Mouse (Mus musculus) heart, embryonic 11.5 days (tissue): ENCODE data around the gene Iqcn. TPM values are rescaled to one million over a fixed set of nuclear protein-coding genes. Genes with fewer than 3 reads are reported as not detected.

Experiments
- ATAC-seq: fragments of 200-750 bp; cut with Nextera tagmentation; replicated peaks from 2 replicates; pipeline ENCODE4 v1.8.0; 2017; ENCODE audit warnings: moderate library complexity; ENCODE audit not compliant: insufficient number of reproducible peaks, low FRiP score, low TSS enrichment
- H3K27ac ChIP-seq: fragments of 300-500 bp; sonication (generic); 2 replicates; pipeline ENCODE4 v1.5.1; 2014; ENCODE audit warnings: mild to moderate bottlenecking, low read depth, low read length
- H3K27me3 ChIP-seq: fragments of 300-500 bp; sonication (generic); 2 replicates; pipeline ENCODE4 v1.6.1; 2014; ENCODE audit warnings: mild to moderate bottlenecking, low read length, mixed read lengths; ENCODE audit not compliant: control insufficient read depth, insufficient read depth
- H3K36me3 ChIP-seq: fragments of 300-500 bp; sonication (generic); 2 replicates; pipeline ENCODE4 v1.6.1; 2014; ENCODE audit warnings: mild to moderate bottlenecking, low read length, moderate library complexity, mixed read lengths; ENCODE audit not compliant: control insufficient read depth, insufficient read depth
- H3K4me1 ChIP-seq: fragments of 300-500 bp; sonication (generic); 2 replicates; pipeline ENCODE4 v1.6.1; 2014; ENCODE audit warnings: low read length; ENCODE audit not compliant: control insufficient read depth, insufficient read depth
- H3K4me2 ChIP-seq: fragments of 300-500 bp; sonication (generic); 2 replicates; pipeline ENCODE4 v1.6.1; 2014; ENCODE audit warnings: mild to moderate bottlenecking, moderate library complexity
- H3K4me3 ChIP-seq: fragments of 300-500 bp; sonication (generic); 2 replicates; pipeline ENCODE4 v1.5.1; 2014; ENCODE audit warnings: low read depth, low read length
- H3K9ac ChIP-seq: fragments of 300-500 bp; sonication (generic); 2 replicates; pipeline ENCODE4 v1.6.1; 2014; ENCODE audit warnings: mild to moderate bottlenecking, low read depth, low read length, moderate library complexity
- H3K9me3 ChIP-seq: fragments of 300-500 bp; sonication (generic); replicated peaks from 2 replicates; pipeline ENCODE4 v1.6.1; 2016; ENCODE audit warnings: low read length; ENCODE audit not compliant: control insufficient read depth
- WGBS: fragments of 180-500 bp; shearing (Covaris S2); extraction: QIAGEN DNeasy Blood & Tissue Kit; methylation state at CpG from one replicate; pipeline ENCODE4 v1.1.7; 2014; ENCODE audit not compliant: insufficient replicate concordance; 5-methylcytosine and 5-hydroxymethylcytosine counted together
- polyA plus RNA-seq: library from polyadenylated mRNA; unstranded; fragments of >200 nt; fragmentation: Nextera tagmentation; extraction: Ambion mirVana; gene quantifications from 2 replicates; pipeline ENCODE4 v1.2.1, GENCODE M21; 2014

Gene Iqcn
- polyA plus RNA-seq, 1 experiment from 2014 or later, result not detected

DNA sequence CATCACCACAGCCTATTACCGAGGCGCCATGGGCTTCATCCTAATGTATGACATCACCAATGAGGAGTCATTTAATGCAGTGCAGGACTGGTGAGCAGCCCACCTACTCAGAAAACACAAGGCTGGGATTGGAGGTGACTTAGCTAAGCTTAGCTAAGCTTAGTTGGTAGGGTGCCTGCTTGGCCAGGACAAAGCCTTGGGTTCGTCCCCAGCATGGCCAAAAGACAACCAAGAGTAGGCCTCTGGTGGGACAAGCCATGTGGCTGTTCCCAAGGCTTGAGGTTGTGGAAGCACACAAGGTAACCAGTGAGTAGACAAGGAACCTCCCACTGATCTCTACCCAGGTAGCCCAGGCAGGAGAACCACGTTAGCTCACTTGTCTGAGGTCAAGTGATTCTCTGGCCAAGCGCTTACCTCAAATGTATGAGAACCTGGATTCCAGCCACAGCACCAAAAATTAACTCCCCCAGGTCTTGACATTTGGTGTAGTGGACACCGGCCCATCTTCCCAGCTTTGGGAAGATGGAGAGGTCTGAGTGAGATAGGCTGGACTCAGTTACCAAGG lies 53.3 kb downstream of the Iqcn start:
- Histone ChIP-seq H3K4me2 (no peak overlapping the region), H3K4me3 (no peak overlapping the region), H3K9me3 (no peaks in the 10 kb centered on the region), H3K36me3 (peaks cover 3% of the 10 kb centered on the region; the same call in 1 of the 2 replicates), H3K27me3 (0 out of 2 replicates have a peak, but pooled peaks cover 4% of the 10 kb centered on the region), H3K27ac (no peak overlapping the region), H3K4me1 (peaks cover 13% of the 10 kb centered on the region; the same call in 1 of the 2 replicates), H3K9ac (no peak overlapping the region)
- ATAC-seq, result no peak
- WGBS, result 90% methylated on average over 6 of the region's 6 CpGs

DNA sequence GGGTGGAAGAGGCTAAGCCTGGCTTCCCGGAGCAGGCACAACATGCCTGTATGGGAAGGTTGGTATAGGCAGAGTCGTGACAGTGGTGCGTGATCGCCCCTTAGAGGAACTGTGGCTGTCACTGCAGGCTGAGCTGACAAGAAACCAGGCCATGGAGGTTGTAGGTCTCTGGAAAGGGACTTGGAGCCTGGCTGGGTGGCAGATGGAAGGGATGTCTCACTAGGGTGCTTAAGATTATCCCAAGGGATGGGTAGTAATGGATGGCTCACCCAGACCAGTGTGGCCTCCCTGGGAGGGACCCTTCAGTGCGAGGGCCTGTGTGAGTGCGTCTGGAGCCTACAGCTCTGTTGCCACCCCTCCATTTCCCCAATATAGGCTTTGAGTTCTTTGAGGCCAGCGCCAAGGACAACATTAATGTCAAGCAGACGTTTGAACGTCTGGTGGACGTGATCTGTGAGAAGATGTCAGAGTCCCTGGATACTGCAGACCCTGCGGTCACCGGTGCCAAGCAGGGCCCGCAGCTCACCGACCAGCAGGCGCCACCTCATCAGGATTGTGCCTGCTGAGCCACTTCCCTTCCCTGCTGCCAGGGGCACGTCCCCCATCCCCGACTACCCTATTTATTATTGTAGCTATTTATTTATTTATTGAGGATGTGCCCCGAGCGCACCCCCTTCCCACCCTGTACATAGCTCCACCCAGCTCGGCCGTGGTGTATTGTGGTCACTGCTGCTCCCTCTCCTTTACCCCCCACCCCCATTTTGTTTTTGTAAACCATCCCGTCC lies 54.5 kb downstream of the Iqcn start:
- no peak overlapping the region for H3K4me2 ChIP-seq
- 0 out of 2 replicates have a peak, but pooled peaks cover 4% of the 10 kb centered on the region for H3K27me3 ChIP-seq
- no peaks in the 10 kb centered on the region for H3K9me3 ChIP-seq
- peaks cover 16% of the 10 kb centered on the region; the same call in 1 of the 2 replicates for H3K4me1 ChIP-seq
- H3K27ac ChIP-seq, result no peak overlapping the region
- H3K36me3 ChIP-seq, result peaks cover 3% of the 10 kb centered on the region; the same call in 1 of the 2 replicates
- H3K9ac ChIP-seq, result no peak overlapping the region
- WGBS, result 72% methylated on average over 22 of the region's 22 CpGs
- H3K4me3 ChIP-seq, result no peak overlapping the region
- no peak for ATAC-seq

DNA sequence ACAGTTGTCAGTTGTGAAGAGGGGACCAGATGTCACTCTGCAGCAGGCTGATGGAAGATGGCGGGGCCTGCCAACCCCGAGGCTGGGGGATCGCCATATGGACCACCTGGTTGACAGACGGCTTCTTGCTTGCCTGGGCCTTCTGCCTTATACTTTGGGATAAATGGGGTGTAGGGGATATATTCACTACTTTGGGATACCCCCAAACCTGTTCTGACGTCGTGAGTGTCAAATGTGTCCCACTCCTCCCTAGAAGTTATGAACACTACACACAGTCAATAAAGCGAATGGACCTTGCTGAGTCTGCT lies 55.0 kb downstream of the Iqcn start:
- Histone ChIP-seq H3K27me3 (0 out of 2 replicates have a peak, but pooled peaks cover 4% of the 10 kb centered on the region), H3K9me3 (no peaks in the 10 kb centered on the region), H3K27ac (no peak overlapping the region), H3K4me2 (no peak overlapping the region), H3K4me3 (no peak overlapping the region), H3K36me3 (peaks cover 3% of the 10 kb centered on the region; the same call in 1 of the 2 replicates), H3K4me1 (peaks cover 14% of the 10 kb centered on the region; the same call in 1 of the 2 replicates), H3K9ac (no peak overlapping the region)
- no peak for ATAC-seq
- 87% methylated on average over 7 of the region's 7 CpGs for WGBS

DNA sequence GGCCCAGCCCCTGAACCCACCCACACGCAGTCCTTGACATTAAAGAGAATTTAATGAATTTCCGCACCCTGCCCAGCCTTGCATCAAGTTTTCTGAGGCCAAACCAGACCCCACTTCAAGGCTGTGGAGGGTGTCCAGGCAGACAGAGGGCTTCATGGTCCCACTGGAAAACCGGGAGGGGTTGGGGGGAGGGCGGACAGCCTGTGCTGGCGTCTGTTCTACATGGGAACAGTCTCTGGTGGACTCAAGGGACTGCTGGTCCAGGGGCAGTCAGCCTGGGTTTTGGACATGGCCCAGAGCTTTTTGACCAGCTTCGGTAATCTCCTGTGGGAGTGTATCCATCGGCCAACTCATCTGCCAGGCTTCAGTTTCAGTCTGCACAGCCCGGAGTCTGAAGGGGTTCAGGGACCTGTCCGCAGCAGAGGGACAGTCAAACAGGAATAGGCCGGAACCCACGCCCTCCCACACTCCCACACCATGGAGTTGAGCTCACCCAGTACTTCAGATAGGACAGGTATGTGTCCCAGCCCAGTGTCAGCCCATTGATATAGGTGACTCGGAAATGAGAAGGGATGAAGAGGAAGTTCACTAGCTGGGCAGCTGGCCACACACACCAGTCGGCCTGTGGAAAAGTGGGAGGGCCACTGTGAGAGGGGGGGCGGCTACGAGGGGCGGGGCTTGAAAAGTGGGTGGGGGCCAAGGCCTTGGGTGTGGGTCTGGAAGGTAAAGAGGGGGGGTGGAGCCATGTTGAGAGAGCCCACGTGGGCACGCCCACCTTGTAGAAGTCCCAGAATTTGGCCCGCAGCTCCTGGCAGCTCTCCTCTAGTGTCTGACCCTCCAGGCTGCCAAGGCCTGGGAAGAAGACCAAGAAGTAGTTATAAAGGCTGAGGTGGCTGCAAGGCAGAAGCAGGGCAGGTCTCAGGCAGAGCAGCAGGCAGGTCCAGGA lies 55.6 kb downstream of the Iqcn start:
- peaks cover 12% of the 10 kb centered on the region; the same call in 1 of the 2 replicates for H3K4me1 ChIP-seq
- WGBS, result 68% methylated on average over 19 of the region's 19 CpGs
- 0 out of 2 replicates have a peak, but pooled peaks cover 4% of the 10 kb centered on the region for H3K27me3 ChIP-seq
- H3K9ac ChIP-seq, result no peak overlapping the region
- H3K4me3 ChIP-seq, result no peak overlapping the region
- H3K9me3 ChIP-seq, result no peaks in the 10 kb centered on the region
- peaks cover 3% of the 10 kb centered on the region; the same call in 1 of the 2 replicates for H3K36me3 ChIP-seq
- no peak overlapping the region for H3K27ac ChIP-seq
- ATAC-seq, result no peak
- H3K4me2 ChIP-seq, result peak overlapping the region; percentile 14

DNA sequence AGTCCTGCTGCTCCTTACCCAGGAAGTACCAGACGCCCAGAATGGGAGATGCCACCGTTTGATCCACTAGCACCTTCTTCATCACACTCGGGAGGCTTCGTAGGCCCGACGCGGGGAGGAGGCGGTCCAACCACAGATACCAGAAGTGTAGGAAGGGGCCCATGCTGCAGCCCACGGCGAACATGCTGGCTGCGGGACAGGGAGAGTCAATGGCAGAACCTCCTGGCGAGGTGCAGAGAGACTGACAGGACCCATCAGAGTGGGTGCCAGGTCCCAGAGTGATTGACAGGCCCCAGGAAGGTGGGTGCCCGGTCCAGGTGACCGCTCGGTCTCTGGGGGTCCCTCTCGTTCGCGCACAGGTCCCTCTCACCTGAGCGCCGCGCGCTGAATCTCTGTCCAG lies 57.1 kb downstream of the Iqcn start:
- H3K9me3 ChIP-seq, result no peaks in the 10 kb centered on the region
- H3K36me3 ChIP-seq, result peaks cover 3% of the 10 kb centered on the region; the same call in 1 of the 2 replicates
- H3K4me2 ChIP-seq, result peak overlapping the region; percentile 99
- H3K4me3 ChIP-seq, result peak overlapping the region; percentile 74
- peaks cover 16% of the 10 kb centered on the region; the same call in 1 of the 2 replicates for H3K4me1 ChIP-seq
- H3K27me3 ChIP-seq, result 0 out of 2 replicates have a peak, but pooled peaks cover 4% of the 10 kb centered on the region
- WGBS, result 2% methylated on average over 20 of the region's 22 CpGs
- H3K27ac ChIP-seq, result peak overlapping the region; percentile 73
- H3K9ac ChIP-seq, result peak overlapping the region; percentile 84
- ATAC-seq, result no peak

DNA sequence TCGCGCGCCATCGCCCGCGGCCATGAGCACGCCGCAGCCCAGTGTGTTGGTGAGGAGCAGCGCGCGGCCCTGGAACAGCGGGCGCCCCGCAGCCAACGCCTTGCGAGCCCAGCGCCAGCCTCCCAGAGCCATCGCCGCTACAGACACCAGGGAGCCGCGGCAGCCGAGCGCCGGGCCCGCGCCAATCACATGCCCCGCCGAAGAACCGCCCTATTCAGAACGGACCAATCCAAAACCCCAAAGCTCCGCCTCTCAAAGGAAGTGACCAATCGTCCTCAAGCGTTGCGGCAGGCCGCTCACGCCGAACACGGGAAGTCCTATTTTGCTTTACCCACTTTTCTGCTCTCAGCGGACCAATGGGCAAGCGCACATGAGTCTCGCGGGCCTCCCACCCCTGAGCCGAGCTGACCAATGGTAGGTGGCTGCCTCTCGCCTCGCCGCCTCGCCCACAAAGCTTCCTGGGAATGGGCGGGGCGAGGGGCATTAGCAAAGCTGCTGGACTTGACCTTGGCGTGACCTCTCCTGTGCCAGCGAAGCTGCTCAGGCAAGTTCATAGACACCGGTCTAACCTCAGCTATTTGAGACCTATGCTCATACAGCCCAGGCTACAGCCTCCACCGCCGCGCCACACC lies 57.6 kb downstream of the Iqcn start, which contains the start of gene Mpv17l2:
TSS of gene Mpv17l2 (minus strand) at position 172 of the 632 bp plus-strand sequence.
- Histone ChIP-seq H3K27ac (peak within 1 kb of the TSS; percentile 75), H3K27me3 (0 out of 2 replicates have a peak, but pooled peaks cover 4% of the 10 kb centered on the region), H3K4me2 (peak within 1 kb of the TSS; percentile 99), H3K4me1 (peaks cover 20% of the 10 kb centered on the region), H3K36me3 (peaks cover 3% of the 10 kb centered on the region; the same call in 1 of the 2 replicates), H3K4me3 (peak within 1 kb of the TSS; percentile 74), H3K9ac (peak within 1 kb of the TSS; percentile 84), H3K9me3 (no peaks in the 10 kb centered on the region)
- peak; percentile 92 for ATAC-seq
- 1% methylated on average over 55 of the region's 55 CpGs for WGBS

DNA sequence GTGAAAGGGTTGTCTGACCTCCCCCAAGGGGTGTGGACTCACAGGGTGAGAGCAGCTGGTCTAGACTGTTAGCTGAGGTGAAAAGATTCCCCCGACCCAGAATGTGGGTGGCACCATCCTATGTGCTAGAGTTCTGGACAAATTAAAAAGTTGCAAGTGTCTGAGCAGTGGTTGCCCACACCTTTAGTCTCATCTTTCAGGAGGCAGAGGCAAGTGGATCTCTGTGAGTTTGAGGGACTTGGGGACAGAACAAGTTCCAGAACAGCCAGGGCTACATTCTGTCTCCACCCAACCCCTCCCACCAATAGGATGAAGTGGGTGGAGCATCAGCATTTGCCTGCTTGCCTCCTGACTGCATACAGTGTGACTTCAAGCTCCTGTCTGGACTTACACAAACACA lies 58.9 kb downstream of the Iqcn start:
- no peak overlapping the region for H3K9ac ChIP-seq
- no peaks in the 10 kb centered on the region for H3K27me3 ChIP-seq
- no peak for ATAC-seq
- WGBS, result 50% methylated on average over 1 of the region's 1 CpGs
- H3K36me3 ChIP-seq, result peaks cover 3% of the 10 kb centered on the region; the same call in 1 of the 2 replicates
- H3K27ac ChIP-seq, result peak overlapping the region; percentile 2; the same call in 1 of the 2 replicates
- no peaks in the 10 kb centered on the region for H3K9me3 ChIP-seq
- H3K4me1 ChIP-seq, result peaks cover 31% of the 10 kb centered on the region
- no peak overlapping the region for H3K4me2 ChIP-seq
- no peak overlapping the region for H3K4me3 ChIP-seq
